Mouse (Mus musculus): ENCODE measurements at regions not wholly inside any gene's neighbourhood (a gene's known extent, or its start where the extent isn't known, plus 50 kb on each side); places are given as distances from the start of the nearest gene placed in this dataset.

DNA sequence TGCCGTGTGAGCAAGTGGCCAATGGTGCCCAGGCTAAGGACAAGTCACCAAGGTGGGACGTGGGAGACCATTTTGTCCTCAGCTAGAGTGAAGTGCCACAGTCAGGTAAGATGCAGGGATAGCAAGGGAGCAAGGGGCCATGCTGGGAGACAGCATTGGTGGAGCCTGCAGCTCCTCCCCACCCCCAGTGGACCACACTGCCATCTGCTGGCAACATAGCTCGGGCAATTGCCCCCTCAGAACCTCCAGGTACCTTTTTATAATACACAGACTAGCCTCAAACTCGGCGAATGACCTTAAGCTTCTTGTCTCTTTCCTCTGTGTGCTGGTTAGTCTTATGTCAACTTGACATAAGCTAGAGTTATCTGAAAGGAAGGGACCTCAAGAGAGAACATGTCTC, 293.4 kb downstream of the Fut8 start:
- Histone ChIP-seq H3K36me3 (ENCODE audit: insufficient read depth, low read length) (no peaks in the 10 kb centered on the region), H3K4me3 (ENCODE audit: low read depth, low read length) (no peak overlapping the region), H3K27ac (ENCODE audit: low read depth, low read length) (no peak overlapping the region), H3K27me3 (ENCODE audit: insufficient read depth, low read length) (no peaks in the 10 kb centered on the region), H3K4me1 (ENCODE audit: insufficient read depth, low read length) (no peaks in the 10 kb centered on the region), H3K9me3 (ENCODE audit: low read length) (no peaks in the 10 kb centered on the region), H3K4me2 (ENCODE audit: low read depth, low read length, poor library complexity, severe bottlenecking) (no peak overlapping the region), H3K9ac (replicated peaks; ENCODE audit: low read length, poor library complexity, severe bottlenecking) (no peak overlapping the region)
- ATAC-seq (ENCODE audit: low FRiP score): no peak
- WGBS: 87% methylated on average over 5 of the region's 5 CpGs
- DNase-seq (ENCODE audit: low spot score): no peak
- TF ChIP-seq CTCF (IDR thresholded peaks at IDR 0.05): peak; percentile 31

DNA sequence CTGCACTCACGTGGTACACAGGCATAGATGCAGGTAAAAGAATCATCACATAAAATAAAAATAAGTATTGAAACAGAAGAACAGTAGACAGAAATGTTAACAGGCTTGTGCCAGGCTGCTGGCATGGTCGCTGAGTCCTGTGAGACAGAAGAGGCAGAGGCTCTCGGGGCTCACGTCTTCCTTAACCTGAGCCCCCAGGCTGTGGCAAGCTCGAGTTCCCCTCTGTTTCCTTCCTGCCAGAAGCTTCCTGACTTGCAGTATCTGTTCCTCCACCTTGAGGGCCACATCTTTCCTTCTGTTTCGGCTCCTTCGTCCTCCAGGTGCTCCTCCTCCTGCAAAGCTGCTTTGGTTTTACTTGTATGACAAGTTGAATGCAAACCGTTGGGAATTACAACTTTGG, 294.6 kb downstream of the Fut8 start:
- Histone ChIP-seq H3K4me1 (ENCODE audit: insufficient read depth, low read length) (no peaks in the 10 kb centered on the region), H3K9ac (replicated peaks; ENCODE audit: low read length, poor library complexity, severe bottlenecking) (no peak overlapping the region), H3K27ac (ENCODE audit: low read depth, low read length) (no peak overlapping the region), H3K4me3 (ENCODE audit: low read depth, low read length) (no peak overlapping the region), H3K4me2 (ENCODE audit: low read depth, low read length, poor library complexity, severe bottlenecking) (no peak overlapping the region), H3K36me3 (ENCODE audit: insufficient read depth, low read length) (no peaks in the 10 kb centered on the region), H3K27me3 (ENCODE audit: insufficient read depth, low read length) (no peaks in the 10 kb centered on the region), H3K9me3 (ENCODE audit: low read length) (no peaks in the 10 kb centered on the region)
- ATAC-seq (ENCODE audit: low FRiP score) (no peak), DNase-seq (ENCODE audit: low spot score) (no peak)
- WGBS: 81% methylated on average over 8 of the region's 8 CpGs
- TF ChIP-seq CTCF (IDR thresholded peaks at IDR 0.05): no peak

DNA sequence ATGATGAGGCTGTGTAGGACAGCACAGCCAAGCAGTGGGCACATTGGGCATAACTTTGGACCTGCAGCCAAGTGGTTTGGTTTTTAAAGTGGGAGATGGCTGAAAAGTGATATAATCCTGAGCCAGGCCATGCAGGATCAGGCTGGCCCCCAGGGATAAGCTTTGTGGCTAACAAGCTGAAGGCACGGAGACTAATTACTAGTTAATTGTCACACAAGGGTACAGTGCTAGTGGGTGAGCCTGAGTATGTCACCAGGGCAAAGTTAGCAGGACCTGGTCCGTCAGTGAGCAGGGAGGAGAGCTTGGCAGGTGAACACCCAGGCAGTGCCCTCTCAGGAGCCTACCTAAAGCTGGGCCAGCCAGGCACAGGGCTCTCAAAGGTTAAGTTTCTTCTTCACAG, 295.7 kb downstream of the Fut8 start:
- Histone ChIP-seq H3K9ac (replicated peaks; ENCODE audit: low read length, poor library complexity, severe bottlenecking) (no peak overlapping the region), H3K4me2 (ENCODE audit: low read depth, low read length, poor library complexity, severe bottlenecking) (no peak overlapping the region), H3K4me3 (ENCODE audit: low read depth, low read length) (no peak overlapping the region), H3K27ac (ENCODE audit: low read depth, low read length) (no peak overlapping the region), H3K9me3 (ENCODE audit: low read length) (no peaks in the 10 kb centered on the region), H3K36me3 (ENCODE audit: insufficient read depth, low read length) (no peaks in the 10 kb centered on the region), H3K27me3 (ENCODE audit: insufficient read depth, low read length) (no peaks in the 10 kb centered on the region), H3K4me1 (ENCODE audit: insufficient read depth, low read length) (no peaks in the 10 kb centered on the region)
- TF ChIP-seq CTCF (IDR thresholded peaks at IDR 0.05): no peak
- DNase-seq (ENCODE audit: low spot score) (no peak), ATAC-seq (ENCODE audit: low FRiP score) (no peak)
- 63% methylated on average over 2 of the region's 2 CpGs for WGBS

DNA sequence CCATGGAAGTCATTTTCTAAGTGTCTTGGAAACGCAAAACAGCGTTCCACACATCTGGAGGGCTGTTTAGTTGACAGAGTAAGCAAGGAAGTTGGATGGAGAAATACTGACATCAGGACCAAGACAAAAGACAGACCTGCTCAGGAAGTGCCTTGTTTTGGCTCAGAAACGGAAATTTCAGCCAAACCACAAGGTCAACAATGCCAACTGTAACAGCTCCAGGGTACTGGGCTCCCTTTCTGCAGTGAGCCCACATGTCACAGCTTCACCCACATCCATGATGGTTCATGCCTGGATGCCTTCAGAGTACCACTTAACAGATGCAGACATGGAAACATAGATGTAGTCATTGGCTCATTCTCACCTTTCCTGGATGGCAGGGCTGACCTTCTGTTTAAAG, 296.2 kb downstream of the Fut8 start:
- no peak overlapping the region for H3K4me2 ChIP-seq (ENCODE audit: low read depth, low read length, poor library complexity, severe bottlenecking)
- no peak overlapping the region for H3K4me3 ChIP-seq (ENCODE audit: low read depth, low read length)
- H3K27ac ChIP-seq (ENCODE audit: low read depth, low read length): no peak overlapping the region
- H3K27me3 ChIP-seq (ENCODE audit: insufficient read depth, low read length): no peaks in the 10 kb centered on the region
- H3K9ac ChIP-seq (replicated peaks; ENCODE audit: low read length, poor library complexity, severe bottlenecking): no peak overlapping the region
- no peaks in the 10 kb centered on the region for H3K4me1 ChIP-seq (ENCODE audit: insufficient read depth, low read length)
- DNase-seq (ENCODE audit: low spot score): no peak
- WGBS: 79% methylated on average over 3 of the region's 3 CpGs
- H3K36me3 ChIP-seq (ENCODE audit: insufficient read depth, low read length): no peaks in the 10 kb centered on the region
- TF ChIP-seq CTCF (IDR thresholded peaks at IDR 0.05): no peak
- no peaks in the 10 kb centered on the region for H3K9me3 ChIP-seq (ENCODE audit: low read length)
- ATAC-seq (ENCODE audit: low FRiP score): no peak

DNA sequence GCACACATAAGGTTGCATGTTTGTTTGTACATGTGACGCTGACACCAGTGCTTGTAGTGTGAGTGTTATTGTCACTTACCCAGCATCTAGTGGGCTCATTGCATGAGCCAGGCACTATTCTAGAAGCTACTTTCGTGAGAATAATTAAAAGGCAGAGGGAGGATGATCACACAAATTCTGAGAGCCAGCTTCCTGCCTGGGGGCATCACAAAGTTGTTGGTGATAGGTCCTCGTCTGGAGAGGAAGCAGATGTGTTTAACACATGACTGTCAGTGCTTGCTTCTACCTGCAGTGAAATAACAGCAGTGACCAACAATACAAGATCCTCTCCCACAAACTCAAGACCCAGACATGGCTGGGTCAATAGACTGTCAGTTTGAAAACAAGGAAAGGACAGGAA, 297.2 kb downstream of the Fut8 start:
- H3K4me3 ChIP-seq (ENCODE audit: low read depth, low read length): no peak overlapping the region
- no peaks in the 10 kb centered on the region for H3K36me3 ChIP-seq (ENCODE audit: insufficient read depth, low read length)
- H3K4me2 ChIP-seq (ENCODE audit: low read depth, low read length, poor library complexity, severe bottlenecking): no peak overlapping the region
- H3K27ac ChIP-seq (ENCODE audit: low read depth, low read length): no peak overlapping the region
- no peaks in the 10 kb centered on the region for H3K9me3 ChIP-seq (ENCODE audit: low read length)
- no peaks in the 10 kb centered on the region for H3K4me1 ChIP-seq (ENCODE audit: insufficient read depth, low read length)
- no peak for TF ChIP-seq CTCF (IDR thresholded peaks at IDR 0.05)
- no peak overlapping the region for H3K9ac ChIP-seq (replicated peaks; ENCODE audit: low read length, poor library complexity, severe bottlenecking)
- 60% methylated on average over 3 of the region's 3 CpGs for WGBS
- H3K27me3 ChIP-seq (ENCODE audit: insufficient read depth, low read length): no peaks in the 10 kb centered on the region
- ATAC-seq (ENCODE audit: low FRiP score) (no peak), DNase-seq (ENCODE audit: low spot score) (no peak)

DNA sequence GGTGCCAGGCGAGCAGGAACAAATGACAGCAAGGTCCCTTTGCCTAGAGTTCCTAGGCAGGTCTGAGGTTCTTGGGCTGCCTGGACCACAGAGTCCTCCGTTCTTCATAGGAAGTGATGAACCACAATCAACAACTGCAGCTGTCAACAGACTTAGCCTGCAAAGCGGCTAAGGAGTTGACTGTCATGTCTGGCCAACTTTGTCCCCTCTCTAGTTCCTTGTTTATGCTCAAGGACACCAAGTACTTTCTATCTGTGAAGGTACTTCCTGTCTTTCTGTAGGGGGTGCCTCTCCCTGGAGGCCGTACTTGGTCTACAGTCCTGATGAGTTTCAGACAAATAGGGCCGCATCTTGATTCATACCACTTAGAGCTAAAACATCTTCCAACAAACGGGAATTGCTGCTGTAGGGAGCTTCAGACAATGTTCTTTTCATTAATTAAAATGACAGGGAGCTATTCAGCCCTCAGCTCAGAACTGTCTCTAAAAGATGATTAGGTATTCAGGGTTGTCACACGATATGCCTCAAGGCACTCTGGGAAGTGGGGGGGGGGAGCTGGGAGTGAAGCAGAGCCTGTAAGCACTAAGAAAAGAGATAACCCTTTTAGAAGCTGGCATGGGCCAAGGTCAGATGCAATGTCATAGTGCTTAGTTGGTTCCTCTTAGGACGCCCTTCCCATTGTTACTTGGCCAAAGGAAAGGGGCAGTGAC, 299.4 kb downstream of the Fut8 start:
- no peak for ATAC-seq (ENCODE audit: low FRiP score)

More for the DNA sequence above, 299.4 kb downstream of the Fut8 start:
- no peak for DNase-seq (ENCODE audit: low spot score)
- Histone ChIP-seq H3K27ac (ENCODE audit: low read depth, low read length) (no peak overlapping the region), H3K4me1 (ENCODE audit: insufficient read depth, low read length) (no peaks in the 10 kb centered on the region), H3K27me3 (ENCODE audit: insufficient read depth, low read length) (no peaks in the 10 kb centered on the region), H3K4me2 (ENCODE audit: low read depth, low read length, poor library complexity, severe bottlenecking) (no peak overlapping the region), H3K4me3 (ENCODE audit: low read depth, low read length) (no peak overlapping the region), H3K9ac (replicated peaks; ENCODE audit: low read length, poor library complexity, severe bottlenecking) (no peak overlapping the region), H3K9me3 (ENCODE audit: low read length) (no peaks in the 10 kb centered on the region), H3K36me3 (ENCODE audit: insufficient read depth, low read length) (no peaks in the 10 kb centered on the region)
- WGBS: 73% methylated on average over 8 of the region's 8 CpGs
- TF ChIP-seq CTCF (IDR thresholded peaks at IDR 0.05): no peak
